Mouse (Mus musculus) C2C12 (cell line): ENCODE data around the gene Cacna1g. TPM values are rescaled to one million over a fixed set of nuclear protein-coding genes. Genes with fewer than 3 reads are reported as not detected.

ENCODE experiments used
- H3K27me3 ChIP-seq: one replicate; pipeline ENCODE4 v1.6.1; 2011; ENCODE audit not compliant: control insufficient read depth, insufficient read depth, insufficient read length
- H3K36me3 ChIP-seq: one replicate; pipeline ENCODE4 v1.6.1; 2011; ENCODE audit not compliant: control insufficient read depth, insufficient read depth
- H3K4me3 ChIP-seq: one replicate; pipeline ENCODE4 v1.5.1; 2011; ENCODE audit warnings: mild to moderate bottlenecking, control low read depth; ENCODE audit not compliant: poor library complexity, insufficient read depth, severe bottlenecking
- H3K79me2 ChIP-seq: one replicate; pipeline ENCODE4 v1.6.1; 2011; ENCODE audit not compliant: control insufficient read depth, insufficient read depth
- H3K79me3 ChIP-seq: one replicate; pipeline ENCODE4 v1.6.1; 2011; ENCODE audit warnings: low read depth, control low read depth
- H3ac ChIP-seq: one replicate; pipeline ENCODE3; 2011; ENCODE audit warnings: low read depth; ENCODE audit not compliant: control insufficient read depth, insufficient read length
- CEBPB ChIP-seq: IDR thresholded peaks from one replicate; pipeline ENCODE4 v1.6.1; 2011; ENCODE audit warnings: low read depth, mild to moderate bottlenecking, control low read depth, moderate library complexity
- CTCF ChIP-seq: IDR thresholded peaks from one replicate; pipeline ENCODE4 v1.5.1; 2011; ENCODE audit not compliant: control insufficient read depth, insufficient read depth, insufficient read length
- FOSL1 ChIP-seq: IDR thresholded peaks from one replicate; pipeline ENCODE4 v1.8.0; 2011; ENCODE audit warnings: mild to moderate bottlenecking, low read length; ENCODE audit not compliant: poor library complexity, insufficient read depth, severe bottlenecking
- MAX ChIP-seq: IDR thresholded peaks from one replicate; pipeline ENCODE4 v1.6.1; 2011; ENCODE audit warnings: mild to moderate bottlenecking, control low read depth
- MYOD1 ChIP-seq: IDR thresholded peaks from one replicate; pipeline ENCODE4 v1.6.1; 2011; ENCODE audit warnings: low read depth; ENCODE audit not compliant: control insufficient read depth, insufficient read length
- MYOG ChIP-seq: IDR thresholded peaks from one replicate; pipeline ENCODE4 v1.6.1; 2011; ENCODE audit not compliant: control insufficient read depth, insufficient read length; ENCODE audit errors: extremely low read depth
- USF1 ChIP-seq: IDR thresholded peaks from one replicate; pipeline ENCODE4 v1.6.1; 2011; ENCODE audit warnings: low read depth, mild to moderate bottlenecking, control low read depth, moderate library complexity
- polyA plus RNA-seq: library from polyadenylated mRNA; unstranded; fragments of >200 nt; fragmentation: generic; extraction: Trizol; gene quantifications from one replicate; pipeline ENCODE4 v1.2.1, GENCODE M21; 2012; ENCODE audit warnings: missing spikeins

Cacna1g gene
- polyA plus RNA-seq, 1 experiment: 0.04 TPM

DNA sequence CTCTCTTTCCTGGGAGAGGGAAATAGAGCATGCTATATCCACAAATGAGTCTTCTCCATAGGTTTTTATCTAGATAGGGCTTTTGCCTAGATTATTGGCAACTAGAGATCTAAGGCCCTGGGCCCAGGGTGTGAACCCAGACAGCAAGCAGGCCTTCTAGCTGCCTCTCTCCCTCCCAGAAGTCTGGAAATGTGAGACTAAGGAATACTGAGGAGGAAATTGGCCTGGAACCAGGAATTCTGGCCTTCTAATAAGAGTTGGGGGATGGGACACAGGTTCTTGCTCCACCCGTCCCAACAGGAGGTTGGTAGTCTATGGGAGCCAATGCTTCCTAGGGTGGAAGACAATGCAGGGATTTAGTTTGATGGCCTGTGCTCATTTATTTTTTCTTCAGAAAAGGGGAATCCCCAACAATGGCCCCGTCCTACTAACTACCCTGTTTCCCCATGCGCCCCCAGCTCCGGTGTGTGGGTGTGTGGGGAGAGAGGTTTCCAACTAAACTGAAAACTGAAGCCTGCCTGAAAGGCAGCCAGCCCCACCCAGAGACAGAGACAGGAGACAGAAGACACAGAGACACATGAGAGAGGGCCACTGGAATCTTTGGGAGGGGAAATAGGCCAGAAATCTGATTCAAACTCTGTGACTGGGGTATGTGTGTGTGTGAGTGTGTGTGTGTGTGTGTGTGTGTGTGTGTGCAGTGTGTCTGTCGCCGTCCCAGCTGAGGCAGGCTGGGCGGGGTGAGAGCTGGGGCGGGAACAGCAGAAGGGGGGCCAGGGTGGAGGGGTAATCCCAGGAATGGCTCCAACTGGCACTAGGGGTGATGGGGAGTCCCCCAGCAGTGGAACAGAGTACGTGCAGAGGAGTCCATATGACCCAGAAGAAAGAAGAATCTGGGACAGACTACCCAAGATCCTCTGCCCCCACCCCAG lies 4.6 kb downstream of the Cacna1g start:
- H3K4me3 ChIP-seq: no peak overlapping the region

DNA sequence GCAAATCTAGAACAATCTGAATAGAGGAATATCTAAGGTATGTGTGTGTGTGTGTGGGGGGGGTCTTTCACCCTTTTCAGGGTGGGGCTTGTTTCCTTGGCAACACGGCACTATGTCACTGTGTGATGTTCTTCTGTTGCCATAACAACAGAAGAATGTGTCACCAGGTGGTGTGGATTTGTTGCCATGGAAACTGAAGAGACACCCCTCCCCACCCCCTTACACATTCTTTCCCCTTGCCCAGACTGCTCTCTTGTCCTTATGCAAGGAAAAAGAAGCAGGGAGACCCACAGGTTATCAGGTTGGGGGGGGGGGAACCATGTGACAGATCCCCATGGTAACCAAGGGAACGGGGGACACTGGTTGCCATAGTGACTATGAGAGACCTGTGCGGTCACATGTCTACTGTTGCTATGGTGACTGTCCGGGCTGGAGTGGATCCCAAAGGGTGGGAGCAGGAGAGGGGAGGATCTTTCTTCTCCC lies 5.4 kb downstream of the Cacna1g start:
- Histone ChIP-seq H3K27me3 (peaks cover 28% of the 10 kb centered on the region), H3K79me2 (no peaks in the 10 kb centered on the region), H3K4me3 (no peak overlapping the region), H3K36me3 (no peaks in the 10 kb centered on the region), H3K79me3 (no peaks in the 10 kb centered on the region), H3ac (no peak overlapping the region)
- TF ChIP-seq CTCF (no peak), MYOD1 (no peak), USF1 (no peak), MYOG (no peak), CEBPB (no peak), FOSL1 (no peak), MAX (no peak)

More for the DNA sequence above, 4.6 kb downstream of the Cacna1g start:
- Histone ChIP-seq H3K27me3 (peaks cover 30% of the 10 kb centered on the region), H3K79me3 (no peaks in the 10 kb centered on the region), H3K36me3 (no peaks in the 10 kb centered on the region), H3K79me2 (no peaks in the 10 kb centered on the region), H3ac (no peak overlapping the region)
- TF ChIP-seq MYOD1 (no peak), MAX (no peak), MYOG (no peak), USF1 (no peak), CEBPB (no peak), CTCF (no peak), FOSL1 (no peak)

DNA sequence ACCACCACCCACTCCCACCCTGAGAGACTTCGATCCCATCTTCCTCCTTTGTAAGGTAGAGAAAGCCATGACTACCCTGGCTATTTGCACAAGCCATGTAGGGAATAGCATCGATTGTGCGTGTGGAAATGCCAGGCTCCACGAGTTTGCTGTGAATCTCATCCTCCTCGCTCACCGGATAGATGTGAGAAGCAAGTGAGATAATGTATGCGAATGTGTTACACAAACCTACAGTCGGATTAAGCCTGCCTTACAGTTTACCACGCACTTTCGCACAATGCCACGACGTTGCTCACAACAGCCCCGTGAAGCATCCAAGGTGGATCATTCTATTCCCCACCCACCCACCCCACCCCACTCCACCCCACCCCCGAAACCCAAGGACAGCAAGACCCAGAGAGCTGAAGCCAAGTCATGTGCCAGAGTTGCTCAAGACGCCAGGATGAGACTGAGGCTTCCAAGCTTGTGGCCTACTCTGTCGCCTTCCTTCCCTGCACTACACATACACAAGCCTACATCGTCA lies 7.6 kb downstream of the Cacna1g start:
- TF ChIP-seq MYOD1 (no peak), USF1 (no peak)
- Histone ChIP-seq H3K79me3 (no peaks in the 10 kb centered on the region), H3K36me3 (no peaks in the 10 kb centered on the region), H3K79me2 (no peaks in the 10 kb centered on the region), H3K4me3 (no peak overlapping the region), H3K27me3 (peaks cover 15% of the 10 kb centered on the region), H3ac (no peak overlapping the region)

DNA sequence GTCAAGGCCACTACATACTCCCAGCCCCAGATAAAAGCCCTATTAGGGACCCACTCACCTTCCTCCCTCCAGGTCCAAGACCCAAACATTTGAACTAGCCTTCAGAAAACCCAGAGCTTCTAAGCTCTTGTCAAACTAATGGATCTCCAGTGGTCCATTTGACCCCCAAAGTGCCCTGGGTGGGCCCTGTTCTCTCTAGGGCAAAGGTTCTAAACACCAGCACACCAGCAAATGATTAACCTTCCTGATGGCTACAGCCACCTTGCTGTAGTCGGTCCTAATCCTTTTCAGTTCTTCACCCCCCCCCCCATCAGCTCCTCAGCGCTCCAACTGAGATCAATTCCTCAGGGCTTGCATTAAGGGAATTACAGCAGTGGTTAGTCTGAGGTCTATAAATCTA lies 9.8 kb downstream of the Cacna1g start:
- TF ChIP-seq USF1 (no peak), MAX (no peak), CEBPB (no peak), FOSL1 (no peak), MYOG (no peak)
- Histone ChIP-seq H3K36me3 (no peaks in the 10 kb centered on the region), H3K79me2 (no peaks in the 10 kb centered on the region)

DNA sequence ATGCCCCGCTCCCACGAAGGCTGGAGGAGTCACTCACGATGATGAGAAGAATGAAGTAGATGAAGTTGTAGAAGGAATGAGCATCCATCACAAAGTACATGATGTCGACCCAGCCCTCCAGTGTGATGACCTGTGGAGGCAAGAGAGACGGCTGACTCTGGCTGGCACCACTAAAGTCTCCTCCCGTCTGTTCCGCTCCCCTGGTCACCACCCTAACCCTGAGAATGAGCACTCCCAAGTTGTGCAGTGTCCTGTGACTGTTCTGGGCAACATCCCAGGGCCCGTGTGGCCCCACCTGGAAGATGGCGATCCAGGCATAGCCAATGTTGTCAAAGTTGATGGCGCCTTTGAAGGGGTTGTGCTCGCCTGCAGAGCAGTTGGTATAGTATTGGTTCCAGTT lies 12.1 kb downstream of the Cacna1g start:
- Histone ChIP-seq H3ac (no peak overlapping the region), H3K79me2 (no peaks in the 10 kb centered on the region), H3K4me3 (no peak overlapping the region), H3K36me3 (no peaks in the 10 kb centered on the region), H3K79me3 (no peaks in the 10 kb centered on the region), H3K27me3 (peaks cover 47% of the 10 kb centered on the region)
- no peak for TF ChIP-seq MYOG
- no peak for TF ChIP-seq MYOD1
- no peak for TF ChIP-seq MAX
- TF ChIP-seq USF1: no peak
- TF ChIP-seq FOSL1: no peak
- no peak for TF ChIP-seq CEBPB
- TF ChIP-seq CTCF: no peak

More for the DNA sequence above, 9.8 kb downstream of the Cacna1g start:
- Histone ChIP-seq H3K4me3 (no peak overlapping the region), H3K27me3 (peaks cover 24% of the 10 kb centered on the region), H3ac (no peak overlapping the region), H3K79me3 (no peaks in the 10 kb centered on the region)

DNA sequence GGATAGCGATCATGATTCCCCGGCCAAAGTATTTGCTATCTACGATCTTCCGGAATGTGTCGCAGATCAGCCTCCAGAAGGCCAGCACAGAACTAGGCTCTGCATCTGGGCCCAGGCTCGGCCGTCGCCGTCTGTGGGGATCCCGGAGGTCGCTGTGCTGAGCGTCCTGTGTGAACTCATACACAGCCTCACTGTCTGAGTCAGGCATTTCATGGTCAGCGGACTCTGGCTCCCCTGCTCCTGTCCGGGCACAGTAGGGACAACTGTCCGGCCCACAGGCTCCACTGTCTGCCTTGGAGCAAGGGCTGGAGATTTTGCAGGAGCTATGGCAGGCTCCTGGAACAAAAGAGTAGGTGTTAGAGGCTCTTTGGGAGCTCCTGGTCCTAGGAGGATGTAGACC lies 17.0 kb downstream of the Cacna1g start:
- H3K4me3 ChIP-seq: no peak overlapping the region
- H3K79me3 ChIP-seq: no peaks in the 10 kb centered on the region
- TF ChIP-seq CEBPB (no peak), MYOG (no peak)
- peaks cover 73% of the 10 kb centered on the region for H3K27me3 ChIP-seq
- H3K36me3 ChIP-seq: no peaks in the 10 kb centered on the region
- no peak overlapping the region for H3ac ChIP-seq
- H3K79me2 ChIP-seq: no peaks in the 10 kb centered on the region
